Mouse (Mus musculus): Measurements from ENCODE around the gene Bcat1.

GRCm38 (mm10) chr6:145116098-145116672 lies 40.2 kb upstream of the Bcat1 start:
- TF ChIP-seq CEBPB (IDR thresholded peaks at IDR 0.05; ENCODE audit: insufficient read depth, poor library complexity, severe bottlenecking) (no peak), POLR2A (IDR thresholded peaks at IDR 0.05; ENCODE audit: insufficient read length, low read depth) (no peak), TCF12 (IDR thresholded peaks at IDR 0.05; ENCODE audit: insufficient read depth, poor library complexity, severe bottlenecking) (no peak), POLR2AphosphoS2 (IDR thresholded peaks at IDR 0.05; ENCODE audit: insufficient read length, low read depth) (no peak), E2F4 (IDR thresholded peaks at IDR 0.05; ENCODE audit: insufficient read depth) (no peak), USF1 (IDR thresholded peaks at IDR 0.05; ENCODE audit: low read depth) (no peak), MYOD1 (IDR thresholded peaks at IDR 0.05; ENCODE audit: control insufficient read depth in 1 of 3, insufficient read length in 2 of 3, low read depth in 2 of 3) (no peak), MAX (IDR thresholded peaks at IDR 0.05; ENCODE audit: low read depth) (no peak), MYOG (IDR thresholded peaks at IDR 0.05; ENCODE audit: control insufficient read depth in 1 of 3, insufficient read depth in 1 of 3, insufficient read length in 2 of 3, low read depth in 2 of 3) (no peak), SRF (IDR thresholded peaks at IDR 0.05; ENCODE audit: control insufficient read depth, insufficient read length, low read depth) (no peak)

Measured in myocyte (in vitro differentiated cells).